Comparison of ENCODE assay signal across 9 mouse cellular contexts in genomic region chr17:36231318-36231717, GRCm38 (mm10). TPM values are rescaled to one million over a fixed set of nuclear protein-coding genes. Genes with fewer than 3 reads are reported as not detected.
DNase-seq lines count a peak whose midpoint lies in the region; ATAC-seq and TF ChIP-seq lines count a peak whose summit lies in the region.
"Had no signal": no experiment of that assay in that cellular context is flagged by ENCODE, and none has a peak within 500 bp of the region (broad histone marks: within the 10 kb centered on the region; RNA-seq: fewer than 3 reads in every experiment).

No protein-coding gene starts in this region.

- no peaks in the 10 kb centered on the region for H3K36me3 ChIP-seq in forebrain, embryonic 10.5 days (replicated peaks)
- no peaks in the 10 kb centered on the region for H3K36me3 ChIP-seq in forebrain, embryonic 13.5 days (ENCODE audit: poor library complexity, severe bottlenecking)
- H3K36me3 ChIP-seq in testis, adult 2 months (ENCODE audit: control insufficient read depth, insufficient read depth, low read length): no peaks in the 10 kb centered on the region

- TF ChIP-seq CTCF in bone marrow, adult 2 months (IDR thresholded peaks at IDR 0.05; ENCODE audit: control insufficient read depth, insufficient read depth, low read length): peak; percentile 63
- peak; percentile 53; the same call in 1 of the 2 replicates for TF ChIP-seq CTCF in testis, adult 2 months (IDR thresholded peaks at IDR 0.05; ENCODE audit: control insufficient read depth, insufficient read depth, insufficient replicate concordance, low read depth, low read length)

- H3K27ac ChIP-seq in forebrain, embryonic 10.5 days: no peak overlapping the region
- H3K27ac ChIP-seq in forebrain, embryonic 13.5 days: no peak overlapping the region
- no peak overlapping the region for H3K27ac ChIP-seq in bone marrow, adult 2 months (ENCODE audit: control insufficient read depth, insufficient read depth, low read depth, low read length, poor library complexity)
- H3K27ac ChIP-seq in testis, adult 2 months (ENCODE audit: control insufficient read depth, insufficient read depth, low read depth, low read length): no peak overlapping the region

- no peaks in the 10 kb centered on the region for H3K9me3 ChIP-seq in forebrain, embryonic 10.5 days
- no peaks in the 10 kb centered on the region for H3K9me3 ChIP-seq in forebrain, embryonic 13.5 days (replicated peaks)

- no peak for ATAC-seq in forebrain, embryonic 13.5 days

- no peak overlapping the region for H3K4me2 ChIP-seq in forebrain, embryonic 13.5 days

- H3K9ac ChIP-seq in forebrain, embryonic 13.5 days: no peak overlapping the region

- H3K4me1 ChIP-seq in forebrain, embryonic 10.5 days: peaks cover 3% of the 10 kb centered on the region; the same call in 1 of the 2 replicates
- no peaks in the 10 kb centered on the region for H3K4me1 ChIP-seq in forebrain, embryonic 13.5 days
- no peaks in the 10 kb centered on the region; the same call in 1 of the 2 replicates for H3K4me1 ChIP-seq in bone marrow, adult 2 months (ENCODE audit: control insufficient read depth, insufficient read depth, low read length)
- H3K4me1 ChIP-seq in testis, adult 2 months (ENCODE audit: control insufficient read depth, insufficient read depth, low read length): no peaks in the 10 kb centered on the region

- H3K27me3 ChIP-seq in forebrain, embryonic 10.5 days (ENCODE audit: poor library complexity, severe bottlenecking): peaks cover 8% of the 10 kb centered on the region
- H3K27me3 ChIP-seq in forebrain, embryonic 13.5 days: peaks cover 23% of the 10 kb centered on the region
- no peaks in the 10 kb centered on the region for H3K27me3 ChIP-seq in testis, adult 2 months (ENCODE audit: control insufficient read depth, insufficient read depth, low read length)

- DNase-seq in forebrain, embryonic 10.5 days (ENCODE audit: extremely low spot score, low spot score): peak; percentile 100
- peak; percentile 83 to 85 for DNase-seq in B cell, adult 2 months
- DNase-seq in gastrocnemius, adult 18-20 months (ENCODE audit: low spot score): peak; percentile 50
- DNase-seq in large intestine, adult 2 months (ENCODE audit: low read depth, low spot score): peak; percentile 99
- peak; percentile 100 for DNase-seq in naive thymus-derived CD4-positive, alpha-beta T cell, adult 2 months (ENCODE audit: low read depth)

- no peak for TF ChIP-seq POLR2A in bone marrow, adult 2 months (IDR thresholded peaks at IDR 0.05; ENCODE audit: borderline replicate concordance, control insufficient read depth, low read depth, low read length)
- TF ChIP-seq POLR2A in testis, adult 2 months (IDR thresholded peaks at IDR 0.05; ENCODE audit: control insufficient read depth, low read depth, low read length): no peak

- 11% methylated on average over 36 of the region's 36 CpGs for WGBS in forebrain, embryonic 10.5 days
- 8% methylated on average over 36 of the region's 36 CpGs for WGBS in forebrain, embryonic 13.5 days
- WGBS in bone marrow, adult 2 months: 12% methylated on average over 36 of the region's 36 CpGs
- WGBS in large intestine, adult 2 months: 11% methylated on average over 36 of the region's 36 CpGs

- no peak overlapping the region for H3K4me3 ChIP-seq in forebrain, embryonic 10.5 days
- H3K4me3 ChIP-seq in forebrain, embryonic 13.5 days: no peak overlapping the region
- H3K4me3 ChIP-seq in bone marrow, adult 2 months (replicated peaks; ENCODE audit: control insufficient read depth, low read depth, low read length): no peak overlapping the region
- no peak overlapping the region for H3K4me3 ChIP-seq in testis, adult 2 months (ENCODE audit: control insufficient read depth, low read depth, low read length)
- H3K4me3 ChIP-seq: myocyte had no signal

RNA-seq across cellular contexts. Expression of gene Rpp21, which starts 26.6 kb away (rescaled TPM):
- 94.4 and 98.2 TPM in 2 replicates for polyA plus RNA-seq in forebrain, embryonic 10.5 days (2016; fragmentation: Nextera tagmentation; extraction: Ambion mirVana)
- polyA plus RNA-seq in forebrain, embryonic 13.5 days (2015; fragmentation: Nextera tagmentation; extraction: Ambion mirVana): 92.5 and 97.4 TPM in 2 replicates
- polyA plus RNA-seq in bone marrow, adult 2 months (2011; ENCODE audit: insufficient read depth, insufficient read length, low replicate concordance, missing spikeins): 53.7 and 117 TPM in 2 replicates
- total RNA-seq in gastrocnemius, adult 18-20 months (2021): 10 to 100 TPM; 36.5 to 44.5 TPM
- polyA plus RNA-seq in large intestine, adult 2 months (2012; rRNA removed): 105 and 123 TPM in 2 replicates
- 82.5 and 90.8 TPM in 2 replicates for polyA plus RNA-seq in testis, adult 2 months (2012; rRNA removed)

RNA-seq across cellular contexts. Expression of gene Trim39, which starts 40.7 kb away (rescaled TPM):
- polyA plus RNA-seq in forebrain, embryonic 10.5 days (2016; fragmentation: Nextera tagmentation; extraction: Ambion mirVana): 20.5 and 23.9 TPM in 2 replicates
- polyA plus RNA-seq in forebrain, embryonic 13.5 days (2015; fragmentation: Nextera tagmentation; extraction: Ambion mirVana): 24.5 and 25.8 TPM in 2 replicates
- polyA plus RNA-seq in bone marrow, adult 2 months (2011; ENCODE audit: insufficient read depth, insufficient read length, low replicate concordance, missing spikeins): 23.5 and 42.2 TPM in 2 replicates
- 1 to 10 TPM; 6.2 to 6.6 TPM for total RNA-seq in gastrocnemius, adult 18-20 months (2021)
- 7.9 and 12.3 TPM in 2 replicates for polyA plus RNA-seq in large intestine, adult 2 months (2012; rRNA removed)
- polyA plus RNA-seq in testis, adult 2 months (2012; rRNA removed): 44.3 and 45.4 TPM in 2 replicates

RNA-seq across cellular contexts. Expression of gene H2-T3, which starts 41.2 kb away (rescaled TPM):
- polyA plus RNA-seq in forebrain, embryonic 10.5 days (2016; fragmentation: Nextera tagmentation; extraction: Ambion mirVana): not detected in 2 replicates
- not detected in 2 replicates for polyA plus RNA-seq in forebrain, embryonic 13.5 days (2015; fragmentation: Nextera tagmentation; extraction: Ambion mirVana)
- polyA plus RNA-seq in bone marrow, adult 2 months (2011; ENCODE audit: insufficient read depth, insufficient read length, low replicate concordance, missing spikeins): 0.80 TPM in 1 of 2 replicates, not detected in the other
- not detected for total RNA-seq in gastrocnemius, adult 18-20 months (2021)
- polyA plus RNA-seq in large intestine, adult 2 months (2012; rRNA removed): 73.6 and 140 TPM in 2 replicates
- polyA plus RNA-seq in testis, adult 2 months (2012; rRNA removed): 0.05 TPM in 1 of 2 replicates, not detected in the other
- polyA plus RNA-seq: myocyte had no signal

RNA-seq across cellular contexts. Expression of gene H2-M10.2, which starts 55.0 kb away (rescaled TPM):
- 0.21 TPM in 1 of 2 replicates, not detected in the other for polyA plus RNA-seq in forebrain, embryonic 10.5 days (2016; fragmentation: Nextera tagmentation; extraction: Ambion mirVana)
- polyA plus RNA-seq in forebrain, embryonic 13.5 days (2015; fragmentation: Nextera tagmentation; extraction: Ambion mirVana): not detected in 2 replicates
- not detected in 2 replicates for polyA plus RNA-seq in bone marrow, adult 2 months (2011; ENCODE audit: insufficient read depth, insufficient read length, low replicate concordance, missing spikeins)
- total RNA-seq in gastrocnemius, adult 18-20 months (2021): not detected
- not detected in 2 replicates for polyA plus RNA-seq in large intestine, adult 2 months (2012; rRNA removed)
- 0.12 TPM in 1 of 2 replicates, not detected in the other for polyA plus RNA-seq in testis, adult 2 months (2012; rRNA removed)
- polyA plus RNA-seq: myocyte had no signal

Comparison
In these comparisons a context has a peak if more than half of its experiments do, and no peak if none do; other contexts are left out.
1. DNase-seq: peak in every context shown above with its lines; median percentile 100 in forebrain, embryonic 10.5 days; 100 in naive thymus-derived CD4-positive, alpha-beta T cell, adult 2 months; 99 in large intestine, adult 2 months; 84 in B cell, adult 2 months; 50 in gastrocnemius, adult 18-20 months.
2. RNA of gene H2-T3, which starts 41.2 kb away (polyA plus RNA-seq): 73.6 to 140 TPM in large intestine, adult 2 months; 0.80 TPM in bone marrow, adult 2 months, 0.05 TPM in testis, adult 2 months, not detected in forebrain, embryonic 10.5 days and not detected in forebrain, embryonic 13.5 days; every median in the first group is over 10 times any median in the second.